Mouse (Mus musculus): ENCODE measurements at regions not wholly inside any gene's neighbourhood (a gene's known extent, or its start where the extent isn't known, plus 50 kb on each side); places are given as distances from the start of the nearest gene placed in this dataset.

DNA sequence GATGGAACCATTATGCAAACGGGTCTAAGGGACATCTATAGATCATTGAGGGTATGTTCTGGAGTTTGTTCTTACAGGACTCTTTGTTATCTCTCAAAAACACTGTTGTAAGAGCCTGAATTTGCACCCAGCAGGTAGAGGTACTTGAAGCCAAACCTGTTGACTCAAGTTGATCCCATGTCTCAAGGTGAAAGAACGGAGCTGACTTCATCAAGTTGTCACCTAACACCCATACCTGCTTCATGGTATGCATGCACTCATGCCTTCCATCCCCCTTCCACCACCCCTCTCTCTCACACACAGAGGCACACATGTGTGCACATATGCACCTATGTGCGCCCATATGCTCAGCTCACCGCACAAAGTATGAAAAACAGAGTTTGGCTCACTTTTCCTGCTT is 189.0 kb downstream of the Ttll7 start:
- WGBS: 86% methylated on average over 4 of the region's 4 CpGs
- Histone ChIP-seq H3K4me3 (no peak overlapping the region), H3K9me3 (no peaks in the 10 kb centered on the region), H3K27ac (no peak overlapping the region), H3K27me3 (ENCODE audit: poor library complexity, severe bottlenecking) (no peaks in the 10 kb centered on the region), H3K4me1 (no peaks in the 10 kb centered on the region), H3K36me3 (replicated peaks) (no peaks in the 10 kb centered on the region)
- DNase-seq (ENCODE audit: extremely low spot score, low spot score): no peak

DNA sequence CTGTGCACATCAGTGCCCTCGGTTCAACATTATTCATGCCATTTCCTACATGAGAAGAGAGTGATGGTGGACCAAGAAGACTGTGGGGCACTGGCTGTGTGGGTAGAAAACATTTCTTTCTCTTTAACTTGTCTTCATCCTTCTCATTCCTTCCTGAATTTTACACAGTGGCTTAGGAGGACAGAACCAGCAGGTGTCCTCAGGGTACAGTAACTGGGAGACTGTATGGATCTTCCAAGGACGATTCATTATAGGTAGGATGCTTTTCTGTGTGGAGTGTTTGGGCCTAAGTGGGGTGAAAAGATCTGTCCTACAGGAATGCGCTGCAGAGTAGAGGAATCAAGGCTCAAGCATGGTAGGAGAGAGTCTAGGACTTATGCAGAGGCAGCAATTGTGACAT is 190.7 kb downstream of the Ttll7 start:
- H3K36me3 ChIP-seq (replicated peaks): no peaks in the 10 kb centered on the region
- no peaks in the 10 kb centered on the region for H3K4me1 ChIP-seq
- WGBS: 89% methylated on average over 3 of the region's 3 CpGs
- H3K9me3 ChIP-seq: no peaks in the 10 kb centered on the region
- no peak overlapping the region for H3K4me3 ChIP-seq
- DNase-seq (ENCODE audit: extremely low spot score, low spot score): no peak
- H3K27me3 ChIP-seq (ENCODE audit: poor library complexity, severe bottlenecking): no peaks in the 10 kb centered on the region
- no peak overlapping the region for H3K27ac ChIP-seq

DNA sequence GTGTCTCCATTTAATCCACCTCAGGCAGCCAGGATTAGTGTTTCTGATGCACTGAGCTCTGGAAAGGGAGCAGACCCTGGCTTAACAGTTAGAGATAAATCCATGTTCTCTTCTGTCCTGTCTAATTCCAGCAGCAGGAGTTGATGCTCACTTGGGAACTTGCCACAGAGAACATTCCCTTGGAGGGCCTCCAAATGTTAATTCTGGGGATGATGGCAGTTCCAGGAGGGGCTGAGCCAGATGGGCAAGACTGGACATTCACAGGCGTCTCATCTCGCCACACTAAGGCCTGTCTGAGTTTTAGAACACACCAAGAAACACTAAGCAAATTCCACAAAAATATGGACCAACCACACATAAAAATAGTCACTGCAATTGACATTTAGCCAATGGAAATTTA is 194.5 kb downstream of the Ttll7 start:
- Histone ChIP-seq H3K4me1 (no peaks in the 10 kb centered on the region), H3K9me3 (no peaks in the 10 kb centered on the region), H3K4me3 (no peak overlapping the region), H3K27me3 (ENCODE audit: poor library complexity, severe bottlenecking) (no peaks in the 10 kb centered on the region), H3K27ac (no peak overlapping the region), H3K36me3 (replicated peaks) (no peaks in the 10 kb centered on the region)
- WGBS: 82% methylated on average over 2 of the region's 2 CpGs
- DNase-seq (ENCODE audit: extremely low spot score, low spot score): no peak

DNA sequence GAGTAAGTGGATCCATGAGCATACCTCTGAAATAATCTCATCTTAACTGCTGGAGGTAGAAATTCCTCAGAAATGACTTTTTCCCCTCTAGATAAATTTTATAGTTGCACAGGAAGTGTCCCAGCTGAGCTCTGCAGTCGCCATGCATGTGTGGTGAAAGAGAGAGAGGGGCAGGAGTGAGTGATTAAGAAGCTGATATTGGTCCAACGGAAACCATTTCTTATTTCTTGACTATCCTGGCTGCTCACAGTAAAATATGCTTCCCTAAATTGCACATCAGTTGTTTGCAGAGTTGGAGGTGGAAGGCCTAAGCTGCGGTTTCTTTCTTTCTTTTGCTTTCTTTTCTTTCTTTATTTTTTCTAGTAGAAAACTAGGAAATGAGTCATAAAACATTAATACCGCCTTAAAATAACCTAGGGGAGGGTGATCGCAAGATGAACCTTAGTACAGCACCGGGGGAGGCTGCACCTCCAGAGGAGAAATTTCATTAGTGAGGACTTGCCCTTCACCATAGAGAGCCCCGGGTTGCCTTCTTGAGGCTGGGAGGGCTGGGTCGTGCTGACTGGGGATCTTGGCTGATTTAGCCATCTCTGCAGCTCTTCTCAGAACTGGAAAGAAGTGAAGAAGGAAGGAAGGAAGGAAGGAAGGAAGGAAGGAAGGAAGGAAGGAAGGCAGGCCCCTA is 202.1 kb downstream of the Ttll7 start:
- H3K27ac ChIP-seq: no peak overlapping the region
- 87% methylated on average over 8 of the region's 8 CpGs for WGBS
- no peak overlapping the region for H3K4me3 ChIP-seq
- H3K4me1 ChIP-seq: no peaks in the 10 kb centered on the region
- no peaks in the 10 kb centered on the region for H3K36me3 ChIP-seq (replicated peaks)
- no peaks in the 10 kb centered on the region for H3K9me3 ChIP-seq
- no peaks in the 10 kb centered on the region for H3K27me3 ChIP-seq (ENCODE audit: poor library complexity, severe bottlenecking)
- no peak for DNase-seq (ENCODE audit: extremely low spot score, low spot score)

DNA sequence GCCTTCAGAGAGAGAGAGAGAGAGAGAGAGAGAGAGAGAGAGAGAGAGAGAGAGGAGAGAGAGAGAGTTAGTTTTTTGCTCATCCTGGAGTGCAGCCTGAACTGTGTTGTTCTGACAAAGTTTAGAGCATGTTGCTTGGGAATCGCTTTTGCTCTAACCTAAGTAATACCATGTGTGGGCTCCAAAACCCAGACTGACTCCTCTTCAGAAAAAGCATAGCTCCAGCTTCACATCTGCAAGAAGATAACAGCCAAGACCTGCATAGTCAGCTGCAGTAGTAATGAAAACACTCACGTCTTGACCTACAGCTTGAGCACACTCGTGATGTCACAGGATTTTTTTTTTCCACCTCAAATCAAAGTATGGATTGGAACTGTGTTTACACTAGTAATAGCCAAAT is 205.7 kb downstream of the Ttll7 start:
- Histone ChIP-seq H3K36me3 (replicated peaks) (no peaks in the 10 kb centered on the region), H3K27me3 (ENCODE audit: poor library complexity, severe bottlenecking) (no peaks in the 10 kb centered on the region), H3K27ac (no peak overlapping the region), H3K4me3 (no peak overlapping the region), H3K4me1 (no peaks in the 10 kb centered on the region), H3K9me3 (no peaks in the 10 kb centered on the region)
- 84% methylated on average over 3 of the region's 3 CpGs for WGBS
- DNase-seq (ENCODE audit: extremely low spot score, low spot score): no peak

DNA sequence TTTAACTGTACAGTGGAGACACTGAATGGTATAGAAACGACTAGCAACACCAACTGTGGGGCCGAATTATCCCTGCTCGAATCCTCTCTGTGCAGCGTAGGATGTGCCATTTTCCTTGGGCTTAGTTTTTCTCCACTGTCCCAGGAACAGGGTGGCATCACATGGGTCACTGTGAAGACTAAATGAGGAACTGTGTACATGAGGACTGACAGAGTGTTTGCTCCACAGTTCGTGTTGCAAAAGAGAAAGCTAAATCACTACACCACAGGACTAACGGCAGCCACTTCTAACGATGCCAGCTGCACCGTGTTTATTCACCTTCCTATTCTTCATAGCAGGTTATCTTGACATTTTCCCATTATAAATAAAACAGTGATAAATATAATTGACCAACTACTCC is 208.5 kb downstream of the Ttll7 start:
- Histone ChIP-seq H3K27me3 (ENCODE audit: poor library complexity, severe bottlenecking) (no peaks in the 10 kb centered on the region), H3K4me1 (peaks cover 14% of the 10 kb centered on the region), H3K9me3 (no peaks in the 10 kb centered on the region), H3K27ac (no peak overlapping the region), H3K4me3 (no peak overlapping the region), H3K36me3 (replicated peaks) (no peaks in the 10 kb centered on the region)
- WGBS: 91% methylated on average over 8 of the region's 8 CpGs
- DNase-seq (ENCODE audit: extremely low spot score, low spot score): no peak

DNA sequence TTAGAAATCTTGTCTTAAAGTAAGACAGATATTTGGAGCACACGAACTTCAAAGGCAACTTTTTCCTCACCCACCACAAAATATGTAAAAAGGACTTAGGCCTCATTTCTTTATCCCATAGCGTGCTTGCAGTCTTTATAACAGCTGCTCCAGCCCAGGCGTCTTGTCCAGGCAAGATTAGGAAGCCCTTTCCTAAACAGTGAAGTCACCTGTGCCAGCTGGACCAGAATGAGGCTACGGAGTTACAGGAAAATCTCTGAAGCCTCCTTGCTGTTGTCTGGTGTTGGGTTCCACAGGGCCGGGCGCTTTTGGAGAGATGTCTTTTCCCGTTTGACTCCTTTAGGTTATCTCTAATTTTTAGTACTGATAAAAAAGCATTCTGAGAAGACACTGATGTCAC is 210.3 kb downstream of the Ttll7 start:
- Histone ChIP-seq H3K9me3 (no peaks in the 10 kb centered on the region), H3K4me3 (no peak overlapping the region), H3K27me3 (ENCODE audit: poor library complexity, severe bottlenecking) (no peaks in the 10 kb centered on the region), H3K27ac (no peak overlapping the region), H3K4me1 (peaks cover 14% of the 10 kb centered on the region), H3K36me3 (replicated peaks) (no peaks in the 10 kb centered on the region)
- no peak for DNase-seq (ENCODE audit: extremely low spot score, low spot score)
- 82% methylated on average over 7 of the region's 7 CpGs for WGBS

DNA sequence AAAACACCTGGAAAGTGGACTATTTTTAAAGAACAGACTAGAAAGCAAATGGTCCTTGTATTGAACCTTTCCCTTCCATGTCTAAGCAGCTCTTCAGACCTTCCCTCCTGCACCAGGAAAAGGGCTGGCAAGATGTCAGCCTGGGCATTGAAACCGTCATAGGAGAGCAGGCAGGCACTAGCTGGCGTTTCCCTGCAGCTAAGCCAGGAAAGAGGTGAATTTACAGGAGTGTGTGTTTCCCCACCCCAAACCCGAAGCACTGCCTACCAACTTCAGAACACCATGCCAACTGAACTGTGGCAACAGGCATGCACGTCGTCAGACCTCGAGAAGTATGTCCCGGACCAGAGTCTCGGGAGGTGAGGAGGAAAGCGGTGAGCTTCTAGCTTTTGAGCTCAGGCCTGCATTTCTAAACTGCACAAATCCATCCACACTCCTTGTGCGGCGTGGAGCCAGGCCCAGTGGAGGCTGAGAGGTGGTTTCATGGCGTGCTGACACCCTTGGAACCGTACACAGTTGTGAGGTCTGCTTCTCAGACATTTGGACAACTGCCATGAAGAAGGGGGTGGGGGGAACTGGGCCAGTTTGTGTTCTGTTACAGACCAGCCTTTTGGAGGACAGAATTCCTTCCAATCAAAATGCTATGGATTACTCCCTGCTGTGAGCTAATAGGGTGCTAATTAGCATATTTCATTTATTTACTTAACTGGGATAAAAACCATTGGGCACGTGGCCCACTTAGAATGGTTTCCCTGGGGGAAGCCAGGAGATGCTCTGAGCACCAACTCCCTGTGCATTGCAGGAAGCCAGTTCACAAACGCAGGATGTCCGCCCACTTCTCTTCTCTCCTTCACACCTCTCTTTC is 211.6 kb downstream of the Ttll7 start:
- peaks cover 14% of the 10 kb centered on the region for H3K4me1 ChIP-seq
- DNase-seq (ENCODE audit: extremely low spot score, low spot score): no peak
- no peak overlapping the region for H3K4me3 ChIP-seq
- peak overlapping the region; percentile 2; the same call in 1 of the 2 replicates for H3K27ac ChIP-seq
- no peaks in the 10 kb centered on the region for H3K27me3 ChIP-seq (ENCODE audit: poor library complexity, severe bottlenecking)
- no peaks in the 10 kb centered on the region for H3K36me3 ChIP-seq (replicated peaks)
- 82% methylated on average over 16 of the region's 16 CpGs for WGBS
- H3K9me3 ChIP-seq: no peaks in the 10 kb centered on the region

DNA sequence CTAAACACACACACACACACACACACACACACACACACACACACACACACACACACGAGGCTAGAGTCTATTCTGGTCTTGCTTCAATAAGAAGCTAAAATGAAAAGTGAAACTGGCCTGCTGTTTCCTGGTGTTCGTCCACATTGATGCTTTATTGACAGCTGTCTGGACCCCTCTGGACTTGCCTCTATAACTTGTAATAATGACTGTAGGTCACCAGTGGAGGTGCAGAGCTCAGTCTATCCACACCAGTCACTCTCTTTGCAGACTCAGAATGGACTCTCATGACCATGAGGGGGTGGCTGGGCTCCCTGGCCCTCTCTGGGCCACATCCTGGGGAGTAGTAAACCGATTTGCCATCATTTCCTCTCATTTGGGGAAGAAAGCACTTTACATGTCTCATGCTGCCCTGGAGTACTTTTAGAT is 212.3 kb downstream of the Ttll7 start:
- DNase-seq (ENCODE audit: extremely low spot score, low spot score): no peak
- H3K9me3 ChIP-seq: no peaks in the 10 kb centered on the region
- 64% methylated on average over 3 of the region's 3 CpGs for WGBS

DNA sequence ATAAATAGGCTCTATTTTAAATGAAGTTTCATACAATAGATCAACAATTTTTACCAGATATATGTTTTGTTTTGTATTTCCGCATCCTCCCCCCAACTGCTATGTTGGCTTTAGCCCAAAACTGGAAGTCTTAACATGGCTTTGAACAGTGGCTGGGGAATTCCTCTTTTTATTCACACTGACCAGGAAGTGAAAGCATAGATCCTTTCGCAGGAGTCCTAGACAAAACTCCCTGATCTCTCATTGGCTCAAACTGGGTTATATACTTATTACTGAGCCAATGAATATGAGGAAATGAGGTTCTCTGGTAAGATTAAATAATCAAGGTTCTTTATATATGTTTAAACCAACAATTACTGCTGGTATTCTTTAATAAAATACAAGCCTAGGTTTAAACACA is 218.8 kb downstream of the Ttll7 start:
- no peaks in the 10 kb centered on the region for H3K27me3 ChIP-seq (ENCODE audit: poor library complexity, severe bottlenecking)
- no peak for DNase-seq (ENCODE audit: extremely low spot score, low spot score)
- no peak overlapping the region for H3K4me3 ChIP-seq
- WGBS: 99% methylated on average over 2 of the region's 2 CpGs
- no peaks in the 10 kb centered on the region for H3K4me1 ChIP-seq
- H3K36me3 ChIP-seq (replicated peaks): no peaks in the 10 kb centered on the region
- H3K27ac ChIP-seq: no peak overlapping the region
- H3K9me3 ChIP-seq: no peaks in the 10 kb centered on the region

More for the DNA sequence above, 212.3 kb downstream of the Ttll7 start:
- Histone ChIP-seq H3K27ac (0 out of 2 replicates have a peak overlapping the region, but pooled peaks have one; percentile 18), H3K4me3 (no peak overlapping the region), H3K4me1 (peaks cover 14% of the 10 kb centered on the region), H3K36me3 (replicated peaks) (no peaks in the 10 kb centered on the region), H3K27me3 (ENCODE audit: poor library complexity, severe bottlenecking) (no peaks in the 10 kb centered on the region)

DNA sequence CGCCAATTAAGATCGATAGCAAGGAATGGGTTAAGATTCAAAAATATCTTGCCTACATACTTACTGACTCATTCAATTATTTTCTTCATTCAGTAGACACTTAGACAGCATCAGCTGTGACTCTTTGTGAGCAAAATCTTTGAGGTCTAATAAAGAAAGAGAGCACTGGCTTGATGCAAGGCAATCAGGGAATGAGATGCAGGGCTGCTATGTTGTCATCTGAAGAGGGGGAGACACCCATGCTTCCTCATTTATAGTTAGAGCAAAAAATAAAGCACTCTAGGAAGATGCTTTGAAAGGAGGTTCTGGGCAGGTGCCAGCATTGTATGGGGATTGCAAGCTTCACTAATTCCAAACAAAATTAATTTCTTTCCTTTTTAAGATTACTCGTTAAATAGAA is 228.0 kb downstream of the Ttll7 start:
- no peak overlapping the region for H3K27ac ChIP-seq
- H3K4me3 ChIP-seq: no peak overlapping the region
- DNase-seq (ENCODE audit: extremely low spot score, low spot score): no peak
- H3K36me3 ChIP-seq (replicated peaks): no peaks in the 10 kb centered on the region
- H3K9me3 ChIP-seq: no peaks in the 10 kb centered on the region
- H3K4me1 ChIP-seq: peaks cover 61% of the 10 kb centered on the region
- 72% methylated on average over 3 of the region's 3 CpGs for WGBS
- no peaks in the 10 kb centered on the region for H3K27me3 ChIP-seq (ENCODE audit: poor library complexity, severe bottlenecking)

DNA sequence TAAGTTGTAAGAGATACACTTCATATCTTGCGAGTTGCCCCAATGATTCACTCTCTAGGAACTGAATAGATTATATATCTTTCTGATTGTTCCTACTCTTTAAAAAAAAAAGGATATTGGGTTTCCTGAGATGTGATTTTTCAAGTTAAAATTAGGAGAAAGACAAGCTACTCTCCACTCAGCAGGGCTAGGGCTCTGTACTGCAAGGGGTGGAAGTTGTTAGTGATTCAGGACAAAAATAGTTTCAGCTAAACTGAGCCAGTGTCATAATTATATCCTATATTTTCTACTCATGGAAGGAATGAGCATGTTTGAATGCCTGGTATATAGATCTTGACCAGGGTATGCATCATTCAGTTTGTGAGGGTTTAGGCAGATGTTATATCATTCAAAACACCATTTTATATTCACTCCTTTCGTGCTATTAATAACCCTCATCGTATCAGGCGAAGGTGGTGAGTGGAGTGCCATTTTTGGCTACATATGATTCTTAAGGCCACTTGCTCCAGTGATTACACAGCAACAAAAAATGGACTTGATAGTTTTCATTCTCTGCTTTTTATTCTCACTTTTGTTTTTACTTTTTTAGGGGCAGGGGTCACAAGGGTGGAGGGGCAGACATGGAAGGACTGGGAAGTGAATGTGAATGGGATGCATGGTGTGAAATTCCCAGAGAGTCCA is 228.7 kb downstream of the Ttll7 start:
- H3K4me3 ChIP-seq: no peak overlapping the region
- H3K9me3 ChIP-seq: no peaks in the 10 kb centered on the region
- peaks cover 68% of the 10 kb centered on the region for H3K4me1 ChIP-seq
- peaks cover 3% of the 10 kb centered on the region; the same call in 1 of the 2 replicates for H3K27me3 ChIP-seq (ENCODE audit: poor library complexity, severe bottlenecking)
- H3K27ac ChIP-seq: no peak overlapping the region
- 75% methylated on average over 4 of the region's 4 CpGs for WGBS
- DNase-seq (ENCODE audit: extremely low spot score, low spot score): no peak
- H3K36me3 ChIP-seq (replicated peaks): no peaks in the 10 kb centered on the region

DNA sequence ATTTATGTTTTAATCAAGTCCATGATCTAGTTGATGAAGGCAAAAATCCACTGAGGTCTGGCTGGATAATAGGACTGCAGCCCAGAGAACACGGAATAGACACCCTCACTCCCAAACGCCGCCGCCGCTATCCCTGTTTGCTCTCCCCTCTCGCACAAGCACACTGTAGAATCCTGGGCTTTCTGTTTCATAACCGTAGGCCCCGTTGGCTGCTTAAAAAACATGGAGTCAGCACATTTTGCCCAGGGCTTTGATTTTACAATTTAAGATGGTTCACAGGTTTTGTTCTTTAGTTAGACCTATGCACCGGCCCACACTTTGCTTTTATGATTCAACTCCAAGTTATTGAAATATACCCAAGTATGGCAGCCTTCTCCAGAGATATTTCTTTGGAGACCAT is 229.6 kb downstream of the Ttll7 start:
- Histone ChIP-seq H3K27ac (peak overlapping the region; percentile 53; the same call in 1 of the 2 replicates), H3K27me3 (ENCODE audit: poor library complexity, severe bottlenecking) (peaks cover 12% of the 10 kb centered on the region; the same call in 1 of the 2 replicates), H3K36me3 (replicated peaks) (no peaks in the 10 kb centered on the region), H3K9me3 (no peaks in the 10 kb centered on the region), H3K4me1 (peaks cover 69% of the 10 kb centered on the region), H3K4me3 (no peak overlapping the region)
- DNase-seq (ENCODE audit: extremely low spot score, low spot score): no peak
- WGBS: 77% methylated on average over 9 of the region's 9 CpGs

Measured in forebrain, embryonic 10.5 days (tissue).